Mouse (Mus musculus): ENCODE data around the gene Pde4b. TPM values are rescaled to one million over a fixed set of nuclear protein-coding genes. Genes with fewer than 3 reads are reported as not detected.

The Pde4b gene
- polyA plus RNA-seq, 1 experiment = 6.7 TPM

DNA sequence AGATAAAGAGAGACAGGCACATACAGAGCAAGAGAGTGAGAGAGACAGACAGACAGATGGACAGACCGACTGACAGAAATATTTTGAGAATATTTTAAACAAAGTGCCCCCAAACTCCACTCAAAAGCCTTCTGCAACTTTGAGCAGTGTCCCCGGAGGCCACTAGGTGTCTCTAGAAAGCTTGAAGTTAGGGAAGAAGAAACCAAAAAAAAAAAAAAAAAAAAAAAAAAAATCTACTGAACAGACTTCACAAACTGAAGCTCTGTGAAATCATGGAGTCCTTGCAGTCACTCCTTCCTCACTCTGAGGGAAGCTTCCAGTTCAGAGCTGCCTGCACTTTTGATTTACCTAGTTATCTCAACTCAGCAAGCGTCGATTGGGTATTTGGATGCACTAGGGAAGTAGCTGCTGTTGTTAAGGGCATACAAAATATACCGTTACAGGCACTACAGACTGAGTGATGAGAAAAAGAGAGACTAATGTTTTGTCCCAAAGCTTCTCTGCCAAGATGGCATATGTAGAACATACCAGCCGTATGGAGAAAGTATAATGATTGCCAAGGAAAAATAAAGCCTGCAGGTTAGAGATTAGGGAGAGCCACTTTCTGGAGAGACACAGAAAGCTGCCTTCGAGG, 141.7 kb downstream of the Pde4b start:
- H3K79me2 ChIP-seq (ENCODE audit: control insufficient read depth, insufficient read depth) = no peaks in the 10 kb centered on the region
- no peaks in the 10 kb centered on the region for H3K36me3 ChIP-seq (ENCODE audit: control insufficient read depth, insufficient read depth)
- no peak overlapping the region for H3K4me2 ChIP-seq (ENCODE audit: low read depth)
- TF ChIP-seq E2F4 (IDR thresholded peaks at IDR 0.05; ENCODE audit: insufficient read depth) = no peak
- TF ChIP-seq MYOG (IDR thresholded peaks at IDR 0.05; ENCODE audit: control insufficient read depth in 1 of 3, insufficient read depth in 1 of 3, insufficient read length in 2 of 3, low read depth in 2 of 3) = no peak
- no peak for TF ChIP-seq POLR2A (IDR thresholded peaks at IDR 0.05; ENCODE audit: insufficient read length, low read depth)
- TF ChIP-seq REST (IDR thresholded peaks at IDR 0.05; ENCODE audit: insufficient read depth, insufficient read length) = no peak
- TF ChIP-seq USF1 (IDR thresholded peaks at IDR 0.05; ENCODE audit: low read depth) = no peak
- TF ChIP-seq CEBPB (IDR thresholded peaks at IDR 0.05; ENCODE audit: insufficient read depth, poor library complexity, severe bottlenecking) = no peak
- TF ChIP-seq MYOD1 (IDR thresholded peaks at IDR 0.05; ENCODE audit: control insufficient read depth in 1 of 3, insufficient read length in 2 of 3, low read depth in 2 of 3) = no peak
- no peaks in the 10 kb centered on the region for H3K27me3 ChIP-seq (ENCODE audit: control insufficient read depth, insufficient read depth, insufficient read length)
- H3K4me3 ChIP-seq = no peak overlapping the region
- H3ac ChIP-seq (ENCODE audit: control insufficient read depth, insufficient read length) = no peak overlapping the region

- no peaks in the 10 kb centered on the region for H3K27me3 ChIP-seq (ENCODE audit: control insufficient read depth, insufficient read depth, insufficient read length)
- no peak overlapping the region for H3K4me3 ChIP-seq
- no peaks in the 10 kb centered on the region for H3K36me3 ChIP-seq (ENCODE audit: control insufficient read depth, insufficient read depth)
- TF ChIP-seq POLR2AphosphoS2 (IDR thresholded peaks at IDR 0.05; ENCODE audit: insufficient read length, low read depth) (no peak), MYOG (IDR thresholded peaks at IDR 0.05; ENCODE audit: control insufficient read depth in 1 of 3, insufficient read depth in 1 of 3, insufficient read length in 2 of 3, low read depth in 2 of 3) (no peak)
- H3ac ChIP-seq (ENCODE audit: control insufficient read depth, insufficient read length) = no peak overlapping the region
- no peak overlapping the region for H3K4me2 ChIP-seq (ENCODE audit: low read depth)
- H3K79me2 ChIP-seq (ENCODE audit: control insufficient read depth, insufficient read depth) = no peaks in the 10 kb centered on the region
Measured at GRCm38 (mm10) chr4:102230898-102231297, 143.6 kb downstream of the Pde4b start.

DNA sequence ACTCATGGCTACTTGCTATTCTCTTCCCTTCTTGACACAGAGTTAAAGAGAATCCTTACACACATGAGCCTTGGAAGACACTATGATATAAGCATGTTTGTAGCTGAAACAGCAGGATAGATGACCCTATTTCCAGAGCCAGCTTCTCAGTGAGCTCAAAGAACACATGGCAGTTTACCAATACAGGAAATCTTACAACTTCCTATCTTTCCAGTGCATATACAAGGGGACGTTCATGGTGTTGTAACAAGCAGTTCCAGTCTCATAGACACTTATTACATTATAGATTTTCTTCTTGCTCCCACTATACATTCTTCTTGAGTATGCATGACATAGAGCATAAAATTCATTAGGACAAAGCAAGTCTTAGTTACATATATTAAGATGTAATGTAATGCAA, 146.3 kb downstream of the Pde4b start:
- no peak for TF ChIP-seq MYOG (IDR thresholded peaks at IDR 0.05; ENCODE audit: control insufficient read depth in 1 of 3, insufficient read depth in 1 of 3, insufficient read length in 2 of 3, low read depth in 2 of 3)
- TF ChIP-seq SRF (IDR thresholded peaks at IDR 0.05; ENCODE audit: control insufficient read depth, insufficient read length, low read depth) = no peak
- TF ChIP-seq POLR2A (IDR thresholded peaks at IDR 0.05; ENCODE audit: insufficient read length, low read depth) = no peak
- TF ChIP-seq USF1 (IDR thresholded peaks at IDR 0.05; ENCODE audit: low read depth) = no peak
- no peak for TF ChIP-seq E2F4 (IDR thresholded peaks at IDR 0.05; ENCODE audit: insufficient read depth)
- no peak for TF ChIP-seq CEBPB (IDR thresholded peaks at IDR 0.05; ENCODE audit: insufficient read depth, poor library complexity, severe bottlenecking)
- TF ChIP-seq TCF3 (IDR thresholded peaks at IDR 0.05; ENCODE audit: insufficient read length, low read depth) = no peak
- TF ChIP-seq MYOD1 (IDR thresholded peaks at IDR 0.05; ENCODE audit: control insufficient read depth in 1 of 3, insufficient read length in 2 of 3, low read depth in 2 of 3) = no peak
- TF ChIP-seq REST (IDR thresholded peaks at IDR 0.05; ENCODE audit: insufficient read depth, insufficient read length) = no peak
- no peak for TF ChIP-seq POLR2AphosphoS2 (IDR thresholded peaks at IDR 0.05; ENCODE audit: insufficient read length, low read depth)
- TF ChIP-seq TCF12 (IDR thresholded peaks at IDR 0.05; ENCODE audit: insufficient read depth, poor library complexity, severe bottlenecking) = no peak
- no peak for TF ChIP-seq MAX (IDR thresholded peaks at IDR 0.05; ENCODE audit: low read depth)
- Histone ChIP-seq H3K4me3 (no peak overlapping the region), H3ac (ENCODE audit: control insufficient read depth, insufficient read length) (no peak overlapping the region), H3K36me3 (ENCODE audit: control insufficient read depth, insufficient read depth) (no peaks in the 10 kb centered on the region), H3K4me2 (ENCODE audit: low read depth) (no peak overlapping the region), H3K79me2 (ENCODE audit: control insufficient read depth, insufficient read depth) (no peaks in the 10 kb centered on the region), H3K27me3 (ENCODE audit: control insufficient read depth, insufficient read depth, insufficient read length) (no peaks in the 10 kb centered on the region)

DNA sequence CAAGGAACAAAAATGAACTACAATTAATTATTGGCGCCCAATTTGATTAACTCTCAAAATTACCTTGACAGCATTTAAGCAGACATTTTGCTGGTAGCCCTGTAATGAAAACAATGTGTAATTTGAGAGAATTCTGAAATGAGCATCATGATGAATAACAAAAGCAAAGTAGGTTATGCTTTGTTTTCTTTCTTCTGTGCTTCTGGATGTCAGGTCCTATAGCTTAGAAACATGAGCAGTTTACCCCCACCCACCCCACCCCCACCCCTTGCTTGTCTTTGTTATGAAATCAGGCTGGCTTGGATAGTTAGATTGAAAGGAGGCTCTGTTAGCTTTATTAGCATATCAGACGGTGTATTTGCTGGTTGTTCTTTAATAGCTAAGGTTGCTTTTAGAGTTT, 147.8 kb downstream of the Pde4b start:
- TF ChIP-seq POLR2AphosphoS2 (IDR thresholded peaks at IDR 0.05; ENCODE audit: insufficient read length, low read depth) = no peak
- TF ChIP-seq MYOD1 (IDR thresholded peaks at IDR 0.05; ENCODE audit: control insufficient read depth in 1 of 3, insufficient read length in 2 of 3, low read depth in 2 of 3) = no peak
- TF ChIP-seq MAX (IDR thresholded peaks at IDR 0.05; ENCODE audit: low read depth) = no peak
- no peak for TF ChIP-seq TCF12 (IDR thresholded peaks at IDR 0.05; ENCODE audit: insufficient read depth, poor library complexity, severe bottlenecking)
- TF ChIP-seq TCF3 (IDR thresholded peaks at IDR 0.05; ENCODE audit: insufficient read length, low read depth) = no peak
- TF ChIP-seq MYOG (IDR thresholded peaks at IDR 0.05; ENCODE audit: control insufficient read depth in 1 of 3, insufficient read depth in 1 of 3, insufficient read length in 2 of 3, low read depth in 2 of 3) = no peak
- no peak for TF ChIP-seq POLR2A (IDR thresholded peaks at IDR 0.05; ENCODE audit: insufficient read length, low read depth)
- TF ChIP-seq E2F4 (IDR thresholded peaks at IDR 0.05; ENCODE audit: insufficient read depth) = no peak
- no peak for TF ChIP-seq CEBPB (IDR thresholded peaks at IDR 0.05; ENCODE audit: insufficient read depth, poor library complexity, severe bottlenecking)
- TF ChIP-seq USF1 (IDR thresholded peaks at IDR 0.05; ENCODE audit: low read depth) = no peak
- TF ChIP-seq SRF (IDR thresholded peaks at IDR 0.05; ENCODE audit: control insufficient read depth, insufficient read length, low read depth) = no peak
- TF ChIP-seq REST (IDR thresholded peaks at IDR 0.05; ENCODE audit: insufficient read depth, insufficient read length) = no peak
- H3K36me3 ChIP-seq (ENCODE audit: control insufficient read depth, insufficient read depth) = no peaks in the 10 kb centered on the region
- H3K4me3 ChIP-seq = no peak overlapping the region
- no peak overlapping the region for H3ac ChIP-seq (ENCODE audit: control insufficient read depth, insufficient read length)
- no peaks in the 10 kb centered on the region for H3K79me2 ChIP-seq (ENCODE audit: control insufficient read depth, insufficient read depth)
- H3K4me2 ChIP-seq (ENCODE audit: low read depth) = no peak overlapping the region
- no peaks in the 10 kb centered on the region for H3K27me3 ChIP-seq (ENCODE audit: control insufficient read depth, insufficient read depth, insufficient read length)

GRCm38 (mm10) chr4:102239102-102239501, 151.8 kb downstream of the Pde4b start:
- Histone ChIP-seq H3K4me2 (ENCODE audit: low read depth) (no peak overlapping the region), H3ac (ENCODE audit: control insufficient read depth, insufficient read length) (no peak overlapping the region), H3K36me3 (ENCODE audit: control insufficient read depth, insufficient read depth) (no peaks in the 10 kb centered on the region), H3K27me3 (ENCODE audit: control insufficient read depth, insufficient read depth, insufficient read length) (no peaks in the 10 kb centered on the region), H3K79me2 (ENCODE audit: control insufficient read depth, insufficient read depth) (no peaks in the 10 kb centered on the region), H3K4me3 (no peak overlapping the region)
- no peak for TF ChIP-seq E2F4 (IDR thresholded peaks at IDR 0.05; ENCODE audit: insufficient read depth)
- no peak for TF ChIP-seq SRF (IDR thresholded peaks at IDR 0.05; ENCODE audit: control insufficient read depth, insufficient read length, low read depth)
- no peak for TF ChIP-seq MYOG (IDR thresholded peaks at IDR 0.05; ENCODE audit: control insufficient read depth in 1 of 3, insufficient read depth in 1 of 3, insufficient read length in 2 of 3, low read depth in 2 of 3)
- TF ChIP-seq POLR2AphosphoS2 (IDR thresholded peaks at IDR 0.05; ENCODE audit: insufficient read length, low read depth) = no peak
- TF ChIP-seq USF1 (IDR thresholded peaks at IDR 0.05; ENCODE audit: low read depth) = no peak
- TF ChIP-seq CEBPB (IDR thresholded peaks at IDR 0.05; ENCODE audit: insufficient read depth, poor library complexity, severe bottlenecking) = no peak

Measured in myocyte (in vitro differentiated cells).